Mouse (Mus musculus): ENCODE results near the gene Map2k1. TPM values are rescaled to one million over a fixed set of nuclear protein-coding genes. Genes with fewer than 3 reads are reported as not detected.

Map2k1 gene
- total RNA-seq, 1 experiment = 73.0 TPM

DNA sequence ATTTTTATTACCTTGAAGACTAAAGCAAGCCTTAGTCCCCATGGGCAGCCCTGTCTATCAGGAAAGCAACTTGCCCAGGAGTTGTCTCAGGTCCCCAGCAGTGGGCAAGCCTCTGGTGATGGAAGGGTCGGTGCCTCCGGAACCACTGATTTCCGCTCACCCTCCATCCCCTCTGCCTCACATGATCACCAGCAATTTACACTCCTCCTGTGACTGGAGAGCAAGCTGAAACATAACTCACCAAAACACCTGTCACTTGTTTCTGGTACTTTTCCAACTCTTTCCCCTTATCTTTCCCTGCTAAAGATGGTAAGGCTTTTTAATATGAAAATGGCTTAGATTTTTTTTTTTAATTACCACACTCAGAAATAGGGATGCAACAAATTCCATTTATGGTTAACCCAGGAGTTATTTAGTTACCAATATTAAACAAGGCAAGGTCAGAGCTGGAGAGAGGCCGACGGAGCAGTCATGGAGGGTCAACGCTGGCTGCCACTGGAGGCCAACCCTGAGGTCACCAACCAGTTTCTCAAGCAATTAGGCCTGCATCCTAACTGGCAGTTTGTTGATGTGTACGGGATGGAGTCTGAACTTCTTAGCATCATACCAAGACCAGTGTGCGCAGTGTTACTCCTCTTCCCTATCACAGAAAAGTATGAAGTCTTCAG, 18.5 kb downstream of the Map2k1 start, which contains the start of gene Uchl4:
Uchl4 (plus strand) TSS at position 434 of the 668 bp plus-strand sequence.
- no peaks in the 10 kb centered on the region for H3K9me3 ChIP-seq (ENCODE audit: control insufficient read depth, insufficient read depth, low read depth, low read length)
- H3K4me1 ChIP-seq (ENCODE audit: control insufficient read depth in 2 of 2, insufficient read depth in 2 of 2, low read length in 2 of 2, poor library complexity in 1 of 2) = no peaks in the 10 kb centered on the region; a peak in 1 of 4 replicates
- TF ChIP-seq ZNF384 (IDR thresholded peaks at IDR 0.05; ENCODE audit: low read depth, low read length) (no peak), HCFC1 (IDR thresholded peaks at IDR 0.05; ENCODE audit: borderline replicate concordance, insufficient read depth, low read length) (no peak), CHD2 (IDR thresholded peaks at IDR 0.05; ENCODE audit: low read depth, low read length) (no peak), ZC3H11A (IDR thresholded peaks at IDR 0.05; ENCODE audit: borderline replicate concordance, low read depth, low read length) (no peak), MAFK (IDR thresholded peaks at IDR 0.05; ENCODE audit: insufficient read depth, low read depth, low read length) (no peak)
- no peaks in the 10 kb centered on the region; the same call in none of the 2 replicates for H3K36me3 ChIP-seq (ENCODE audit: control insufficient read depth, insufficient read depth, low read length, poor library complexity, severe bottlenecking)
- in situ Hi-C loops (cut with MboI; ENCODE audit: low sequenced_read_pairs in 2 of 2, unreplicated experiment in 2 of 2) = no loop called here
- H3K27ac ChIP-seq (ENCODE audit: insufficient read depth, low read depth, low read length, poor library complexity, severe bottlenecking) = no peak within 1 kb of the TSS
- H3K9ac ChIP-seq (ENCODE audit: insufficient read depth, low read depth, low read length, poor library complexity, severe bottlenecking) = no peak within 1 kb of the TSS
- no peak for DNase-seq (ENCODE audit: low read depth, low spot score)
- H3K4me3 ChIP-seq (ENCODE audit: insufficient read depth in 1 of 2, low read depth in 1 of 2, low read length in 2 of 2, poor library complexity in 1 of 2, severe bottlenecking in 1 of 2) = no peak within 1 kb of the TSS

DNA sequence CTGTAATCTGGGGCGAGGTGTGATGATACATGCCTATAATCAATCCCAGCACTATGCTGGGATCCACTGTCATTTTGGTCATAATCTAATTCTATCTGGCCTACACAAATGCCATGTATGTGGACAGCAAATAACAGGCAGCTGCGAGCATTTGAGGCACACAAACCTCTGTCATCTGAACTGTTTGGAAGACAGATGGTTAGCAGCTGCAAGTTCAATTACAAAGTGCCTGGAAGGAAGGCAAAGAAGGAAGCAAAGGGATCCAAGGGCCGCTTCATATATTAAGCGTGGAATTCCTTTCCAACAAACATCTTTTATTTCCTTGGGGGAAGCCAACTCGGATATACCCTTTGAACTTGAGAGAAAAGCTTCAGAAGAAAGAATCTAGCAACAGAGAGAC, 19.8 kb downstream of the Map2k1 start:
- Histone ChIP-seq H3K36me3 (ENCODE audit: control insufficient read depth, insufficient read depth, low read length, poor library complexity, severe bottlenecking) (no peaks in the 10 kb centered on the region; the same call in 1 of the 2 replicates), H3K4me3 (ENCODE audit: insufficient read depth in 1 of 2, low read depth in 1 of 2, low read length in 2 of 2, poor library complexity in 1 of 2, severe bottlenecking in 1 of 2) (no peak overlapping the region), H3K27ac (ENCODE audit: insufficient read depth, low read depth, low read length, poor library complexity, severe bottlenecking) (no peak overlapping the region), H3K4me1 (ENCODE audit: control insufficient read depth in 2 of 2, insufficient read depth in 2 of 2, low read length in 2 of 2, poor library complexity in 1 of 2) (no peaks in the 10 kb centered on the region; a peak in 1 of 4 replicates), H3K9ac (ENCODE audit: insufficient read depth, low read depth, low read length, poor library complexity, severe bottlenecking) (no peak overlapping the region), H3K9me3 (ENCODE audit: control insufficient read depth, insufficient read depth, low read depth, low read length) (no peaks in the 10 kb centered on the region)
- DNase-seq (ENCODE audit: low read depth, low spot score) = no peak
- TF ChIP-seq ZNF384 (IDR thresholded peaks at IDR 0.05; ENCODE audit: low read depth, low read length) (no peak), MAFK (IDR thresholded peaks at IDR 0.05; ENCODE audit: insufficient read depth, low read depth, low read length) (no peak), CHD2 (IDR thresholded peaks at IDR 0.05; ENCODE audit: low read depth, low read length) (no peak), HCFC1 (IDR thresholded peaks at IDR 0.05; ENCODE audit: borderline replicate concordance, insufficient read depth, low read length) (no peak), ZC3H11A (IDR thresholded peaks at IDR 0.05; ENCODE audit: borderline replicate concordance, low read depth, low read length) (no peak)
- in situ Hi-C loops (cut with MboI; ENCODE audit: low sequenced_read_pairs in 2 of 2, unreplicated experiment in 2 of 2) = no loop called here

DNA sequence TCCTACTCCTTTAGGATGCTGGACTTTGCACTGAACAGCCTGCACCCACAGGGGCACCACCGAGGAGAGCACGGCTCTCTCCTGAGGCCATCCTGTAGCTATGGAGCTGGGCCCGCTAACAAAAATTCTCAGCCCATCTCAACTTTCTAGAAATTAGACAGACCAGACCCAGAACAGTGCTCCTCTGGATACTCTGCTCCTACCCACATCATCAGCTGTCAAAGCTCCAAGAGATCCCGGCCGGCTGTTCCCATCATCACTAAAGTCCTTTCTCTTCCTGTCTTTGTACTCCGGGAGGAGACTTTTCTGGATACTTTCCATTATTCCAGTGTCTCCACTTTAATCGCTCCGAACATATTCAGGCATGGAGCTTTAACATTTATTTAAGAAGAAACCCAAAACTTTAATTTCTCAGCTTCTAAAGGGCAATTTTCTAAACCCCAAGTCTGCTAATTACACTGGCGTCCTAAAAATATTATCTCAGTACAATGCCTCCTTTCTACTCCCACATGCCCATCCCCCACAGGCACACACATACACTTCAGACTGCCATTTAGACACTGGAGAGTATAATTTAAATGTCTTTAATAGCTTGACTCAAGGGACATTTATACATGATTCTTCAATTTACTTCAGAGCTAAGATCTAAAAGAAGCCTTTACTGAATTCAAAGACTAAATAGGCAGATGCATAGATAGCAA, 21.0 kb downstream of the Map2k1 start:
- in situ Hi-C loops (cut with MboI; ENCODE audit: low sequenced_read_pairs in 2 of 2, unreplicated experiment in 2 of 2) = no loop called here
- no peak for DNase-seq (ENCODE audit: low read depth, low spot score)
- no peak overlapping the region for H3K27ac ChIP-seq (ENCODE audit: insufficient read depth, low read depth, low read length, poor library complexity, severe bottlenecking)

DNA sequence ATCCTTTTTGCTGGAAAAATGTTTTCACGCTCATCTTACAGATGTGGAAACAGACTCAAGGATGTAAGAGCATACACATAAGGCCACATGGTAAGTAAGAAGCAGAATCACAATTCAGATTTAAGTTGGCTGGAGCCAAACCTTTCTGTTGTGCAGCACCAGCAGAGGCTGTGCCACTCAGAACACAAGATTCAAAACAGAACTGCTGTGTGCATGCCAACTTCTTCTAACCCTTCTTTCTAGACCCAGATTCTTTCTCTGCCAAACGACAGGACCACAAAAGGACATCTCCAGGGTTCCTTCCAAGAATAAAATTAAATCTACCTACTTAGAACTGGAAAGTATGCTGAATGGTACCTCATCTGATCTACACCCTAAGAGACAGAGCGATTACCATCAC, 21.8 kb downstream of the Map2k1 start:
- in situ Hi-C loops (cut with MboI; ENCODE audit: low sequenced_read_pairs in 2 of 2, unreplicated experiment in 2 of 2) = no loop called here
- H3K27ac ChIP-seq (ENCODE audit: insufficient read depth, low read depth, low read length, poor library complexity, severe bottlenecking) = no peak overlapping the region
- no peaks in the 10 kb centered on the region; the same call in 1 of the 2 replicates for H3K36me3 ChIP-seq (ENCODE audit: control insufficient read depth, insufficient read depth, low read length, poor library complexity, severe bottlenecking)
- H3K4me1 ChIP-seq (ENCODE audit: control insufficient read depth in 2 of 2, insufficient read depth in 2 of 2, low read length in 2 of 2, poor library complexity in 1 of 2) = peaks cover 0 to 3% of the 10 kb centered on the region in 2 experiments; a peak in 3 of 4 replicates
- DNase-seq (ENCODE audit: low read depth, low spot score) = no peak
- no peaks in the 10 kb centered on the region for H3K9me3 ChIP-seq (ENCODE audit: control insufficient read depth, insufficient read depth, low read depth, low read length)
- TF ChIP-seq HCFC1 (IDR thresholded peaks at IDR 0.05; ENCODE audit: borderline replicate concordance, insufficient read depth, low read length) (no peak), MAFK (IDR thresholded peaks at IDR 0.05; ENCODE audit: insufficient read depth, low read depth, low read length) (no peak), ZNF384 (IDR thresholded peaks at IDR 0.05; ENCODE audit: low read depth, low read length) (no peak), CHD2 (IDR thresholded peaks at IDR 0.05; ENCODE audit: low read depth, low read length) (no peak), ZC3H11A (IDR thresholded peaks at IDR 0.05; ENCODE audit: borderline replicate concordance, low read depth, low read length) (no peak)
- H3K9ac ChIP-seq (ENCODE audit: insufficient read depth, low read depth, low read length, poor library complexity, severe bottlenecking) = no peak overlapping the region
- no peak overlapping the region for H3K4me3 ChIP-seq (ENCODE audit: insufficient read depth in 1 of 2, low read depth in 1 of 2, low read length in 2 of 2, poor library complexity in 1 of 2, severe bottlenecking in 1 of 2)

More for the DNA sequence above, 21.0 kb downstream of the Map2k1 start:
- TF ChIP-seq MAFK (IDR thresholded peaks at IDR 0.05; ENCODE audit: insufficient read depth, low read depth, low read length) = no peak
- TF ChIP-seq ZNF384 (IDR thresholded peaks at IDR 0.05; ENCODE audit: low read depth, low read length) = no peak
- no peak for TF ChIP-seq ZC3H11A (IDR thresholded peaks at IDR 0.05; ENCODE audit: borderline replicate concordance, low read depth, low read length)
- no peak for TF ChIP-seq CHD2 (IDR thresholded peaks at IDR 0.05; ENCODE audit: low read depth, low read length)
- no peak for TF ChIP-seq HCFC1 (IDR thresholded peaks at IDR 0.05; ENCODE audit: borderline replicate concordance, insufficient read depth, low read length)
- no peaks in the 10 kb centered on the region; the same call in 1 of the 2 replicates for H3K36me3 ChIP-seq (ENCODE audit: control insufficient read depth, insufficient read depth, low read length, poor library complexity, severe bottlenecking)
- no peaks in the 10 kb centered on the region for H3K9me3 ChIP-seq (ENCODE audit: control insufficient read depth, insufficient read depth, low read depth, low read length)
- H3K9ac ChIP-seq (ENCODE audit: insufficient read depth, low read depth, low read length, poor library complexity, severe bottlenecking) = no peak overlapping the region
- peaks cover 0 to 3% of the 10 kb centered on the region in 2 experiments; a peak in 3 of 4 replicates for H3K4me1 ChIP-seq (ENCODE audit: control insufficient read depth in 2 of 2, insufficient read depth in 2 of 2, low read length in 2 of 2, poor library complexity in 1 of 2)
- no peak overlapping the region for H3K4me3 ChIP-seq (ENCODE audit: insufficient read depth in 1 of 2, low read depth in 1 of 2, low read length in 2 of 2, poor library complexity in 1 of 2, severe bottlenecking in 1 of 2)

Measured in ES-E14 (cell line).